Mouse (Mus musculus) frontal cortex, postnatal 10 days (tissue): Measurements from ENCODE around the gene Scube1.

Experiments used
- DNase-seq, 2 experiments: peaks; one replicate each; pipeline ENCODE4 v3.0.0; 2022; ENCODE audit warnings: low spot score in 2 of 2, mixed read lengths in 1 of 2

Scube1 gene

GRCm38 (mm10) chr15:83565434-83565833 is 159.4 kb downstream of the Scube1 start:
- no peak for DNase-seq

DNA sequence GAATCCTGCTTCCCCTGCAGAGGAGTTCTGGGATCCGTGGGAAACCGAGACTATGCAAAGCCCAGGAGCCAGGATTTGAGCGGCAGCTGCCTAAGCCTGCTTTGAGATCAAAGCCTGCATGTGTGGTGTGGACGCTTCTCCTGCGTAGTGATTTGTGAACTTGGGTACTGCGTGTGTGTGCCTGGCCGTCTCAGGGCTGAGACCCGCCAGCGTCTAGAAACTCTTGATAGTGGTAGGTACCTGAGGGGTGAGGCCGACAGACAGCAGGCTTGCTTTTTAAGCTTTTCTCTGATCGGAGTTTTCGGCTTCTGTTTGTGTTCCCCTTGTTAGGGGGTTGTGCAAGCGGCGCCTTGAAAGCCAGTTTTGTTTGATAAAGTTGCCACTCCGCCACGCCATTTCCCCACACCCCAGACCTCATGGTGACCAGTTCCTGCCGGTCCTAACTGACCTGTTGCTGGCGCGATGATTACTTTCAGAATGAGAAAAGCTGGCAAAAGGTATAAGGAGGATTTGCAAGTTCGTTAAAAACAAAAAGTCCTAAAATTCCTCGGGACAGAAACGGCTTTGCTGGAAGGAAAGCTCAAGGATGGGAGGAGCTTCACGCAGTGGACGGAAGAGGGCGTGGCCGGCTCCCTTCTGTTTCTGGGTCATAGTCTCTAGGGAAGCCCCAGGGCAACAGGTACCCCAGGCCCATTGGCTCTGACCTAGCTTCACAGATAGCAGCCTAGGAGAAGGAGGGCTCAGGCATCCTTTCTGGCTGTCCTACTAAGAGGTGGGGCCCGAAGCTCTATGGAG is 160.8 kb downstream of the Scube1 start:
- no peak for DNase-seq

DNA sequence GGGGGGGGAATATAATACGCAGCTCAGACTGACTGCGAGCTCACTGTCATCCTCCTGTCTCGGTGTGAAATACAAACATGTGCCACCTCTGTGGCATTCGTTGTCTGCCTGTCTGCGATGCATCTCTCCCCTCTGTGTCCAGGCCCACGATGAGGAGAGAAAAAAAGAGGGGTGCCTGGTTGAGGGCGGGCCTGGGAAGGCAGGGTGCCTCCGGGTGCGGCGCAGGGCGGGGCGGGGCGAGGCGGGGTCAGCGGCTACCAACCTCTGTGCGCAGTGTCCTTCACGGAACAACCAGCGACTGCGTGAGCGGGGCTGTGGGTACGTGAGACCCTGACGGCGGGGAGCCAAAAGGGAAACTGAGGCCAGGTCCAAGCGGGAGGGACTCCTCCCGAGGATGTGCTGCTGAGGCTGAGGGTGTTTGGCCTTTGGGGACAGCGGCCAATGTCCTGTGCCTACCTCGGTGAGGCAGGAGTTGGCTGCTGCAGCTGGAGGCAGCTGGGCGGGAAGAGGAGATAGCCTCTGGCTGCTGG is 161.4 kb downstream of the Scube1 start, which contains the start of the genes Tspo and Mcat:
Tspo (plus strand) TSS at position 266 of the 530 bp plus-strand sequence.
Mcat (minus strand) TSS at position 461 of the 530 bp plus-strand sequence.
- DNase-seq = no peak

DNA sequence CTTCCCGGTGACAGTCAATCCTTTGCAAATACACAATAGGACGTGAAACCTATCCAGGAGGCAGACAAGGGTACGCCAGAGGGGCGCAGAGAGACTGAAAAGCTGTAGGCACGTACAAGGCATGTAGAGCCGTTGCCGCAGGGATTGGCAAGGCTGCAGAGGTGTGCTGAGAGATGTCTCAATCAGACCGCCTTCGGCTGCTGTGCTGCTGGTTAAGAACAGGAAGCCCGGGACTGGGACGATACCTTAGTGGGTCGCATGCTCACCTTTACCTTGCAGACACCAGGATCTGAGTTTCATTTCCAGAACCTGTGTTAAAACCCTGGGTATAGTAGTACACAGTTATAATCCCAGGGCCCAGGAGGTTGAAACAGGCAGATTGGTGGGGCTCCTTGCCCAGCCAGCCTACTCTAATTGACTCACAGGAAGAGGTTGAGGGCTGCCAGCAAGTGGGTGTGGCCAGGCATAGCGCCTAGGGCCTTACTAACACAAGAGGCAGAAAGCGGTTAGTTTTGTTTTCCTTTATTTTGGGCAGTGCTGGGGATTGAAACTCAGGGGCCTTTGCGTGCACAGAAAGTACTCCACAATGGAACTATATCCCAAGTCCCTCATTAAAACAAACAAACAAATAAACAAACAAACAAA is 162.1 kb downstream of the Scube1 start:
- DNase-seq = peak in 1 of 2 experiments; percentile 38

- DNase-seq = no peak
Observed at GRCm38 (mm10) chr15:83560941-83561477, 163.8 kb downstream of the Scube1 start.

GRCm38 (mm10) chr15:83555161-83555974 is 169.5 kb downstream of the Scube1 start:
- peak; percentile 78 to 83 for DNase-seq
